Mouse (Mus musculus): Measurements from ENCODE around the gene Gm10134. TPM values are rescaled to one million over a fixed set of nuclear protein-coding genes. Genes with fewer than 3 reads are reported as not detected.
A peak's percentile ranks its signal among the peaks of the same experiment; 100 is the strongest.
"Not testable (repeated sequence)": the region's sequence is repeated elsewhere in the genome, so short reads cannot be mapped to it uniquely, and the experiment has no call there.

The Gm10134 gene
- 1 to 10 TPM in 1 of 2 experiments, under 1 TPM in 1; 0.88 to 1.2 TPM for total RNA-seq (2021)
- long read RNA-seq, experiment 1, result 0 reads
- long read RNA-seq, experiment 2, result 0 reads

GRCm38 (mm10) chr2:28505795-28506194 is at the start of gene Gm10134:
Gene Gm10134 (plus strand): TSS chr2:28506095.
- DNase-seq, result peak; percentile 2

- no peak for DNase-seq
Measured at GRCm38 (mm10) chr2:28456616-28457015, 49.3 kb upstream of the Gm10134 start.

- no peak for DNase-seq
Measured at GRCm38 (mm10) chr2:28463919-28464318, 42.0 kb upstream of the Gm10134 start.

GRCm38 (mm10) chr2:28464919-28465318 is 41.0 kb upstream of the Gm10134 start:
- DNase-seq, result no peak

- peak; percentile 38 for DNase-seq
Measured at GRCm38 (mm10) chr2:28465836-28466518, 39.9 kb upstream of the Gm10134 start, which contains the start of gene 1700007K13Rik. Gene 1700007K13Rik (minus strand): TSS chr2:28466332.

- peak; percentile 81 for DNase-seq
Measured at GRCm38 (mm10) chr2:28467860-28468485, 37.9 kb upstream of the Gm10134 start, which contains the start of gene Mrps2. Gene Mrps2 (plus strand): TSS chr2:28468066.

GRCm38 (mm10) chr2:28468486-28469225 is 37.2 kb upstream of the Gm10134 start:
- DNase-seq, result no peak

GRCm38 (mm10) chr2:28469461-28469860 is 36.4 kb upstream of the Gm10134 start:
- DNase-seq, result no peak

GRCm38 (mm10) chr2:28470591-28470990 is 35.3 kb upstream of the Gm10134 start:
- DNase-seq, result no peak

- not testable (repeated sequence) for DNase-seq
Measured at GRCm38 (mm10) chr2:28472011-28472410, 33.9 kb upstream of the Gm10134 start.

- DNase-seq, result not testable (repeated sequence)
Measured at GRCm38 (mm10) chr2:28477993-28478392, 27.9 kb upstream of the Gm10134 start.

- DNase-seq, result peak; percentile 3
Measured at GRCm38 (mm10) chr2:28479208-28480204, 26.4 kb upstream of the Gm10134 start.

- peak; percentile 2 for DNase-seq
Measured at GRCm38 (mm10) chr2:28483861-28484260, 22.0 kb upstream of the Gm10134 start.

GRCm38 (mm10) chr2:28494521-28494920 is 11.4 kb upstream of the Gm10134 start:
- DNase-seq, result no peak

- no peak for DNase-seq
Measured at GRCm38 (mm10) chr2:28495207-28495756, 10.6 kb upstream of the Gm10134 start.

- DNase-seq, result no peak
Measured at GRCm38 (mm10) chr2:28495801-28496595, 9.9 kb upstream of the Gm10134 start.

GRCm38 (mm10) chr2:28496671-28497070 is 9.2 kb upstream of the Gm10134 start, which contains the start of gene Gbgt1:
Gene Gbgt1 (plus strand): TSS chr2:28496891.
- DNase-seq, result no peak

GRCm38 (mm10) chr2:28497561-28497960 is 8.3 kb upstream of the Gm10134 start:
- DNase-seq, result no peak

GRCm38 (mm10) chr2:28498431-28498830 is 7.5 kb upstream of the Gm10134 start:
- peak; percentile 3 for DNase-seq

GRCm38 (mm10) chr2:28502987-28503386 is 2.9 kb upstream of the Gm10134 start:
- peak; percentile 3 for DNase-seq

Data from gastrocnemius, postnatal 25 days (tissue).